Mouse (Mus musculus) neural tube, embryonic 14.5 days (tissue): ENCODE measurements around the gene Rab31. TPM values are rescaled to one million over a fixed set of nuclear protein-coding genes. Genes with fewer than 3 reads are reported as not detected.
A peak's percentile ranks its signal among the peaks of the same experiment; 100 is the strongest.

Source experiments
- ATAC-seq: fragments of 200-750 bp; cut with Nextera tagmentation; 2 replicates; pipeline ENCODE4 v1.8.0; 2017; ENCODE audit warnings: low read depth, mild to moderate bottlenecking, moderate TSS enrichment, moderate library complexity
- H3K27ac ChIP-seq: fragments of 300-500 bp; sonication (generic); 2 replicates; pipeline ENCODE4 v1.5.1; 2014; ENCODE audit warnings: low read depth, mild to moderate bottlenecking, control low read depth, low read length, moderate library complexity, mixed read lengths
- H3K27me3 ChIP-seq: fragments of 300-500 bp; sonication (generic); 2 replicates; pipeline ENCODE4 v1.6.1; 2014; ENCODE audit warnings: low read length; ENCODE audit not compliant: control insufficient read depth, insufficient read depth
- H3K36me3 ChIP-seq: fragments of 300-500 bp; sonication (generic); 2 replicates; pipeline ENCODE4 v1.6.1; 2014; ENCODE audit warnings: low read length, mixed read lengths; ENCODE audit not compliant: control insufficient read depth, insufficient read depth
- H3K4me1 ChIP-seq: fragments of 300-500 bp; sonication (generic); 2 replicates; pipeline ENCODE4 v1.6.1; 2014; ENCODE audit warnings: low read length; ENCODE audit not compliant: control insufficient read depth, insufficient read depth
- H3K4me2 ChIP-seq: fragments of 300-500 bp; sonication (generic); 2 replicates; pipeline ENCODE4 v1.6.1; 2014; ENCODE audit warnings: mild to moderate bottlenecking, low read depth, low read length, control low read depth
- H3K4me3 ChIP-seq: fragments of 300-500 bp; sonication (generic); 2 replicates; pipeline ENCODE4 v1.5.1; 2014; ENCODE audit warnings: low read depth, low read length, control low read depth, mixed read lengths
- H3K9ac ChIP-seq: fragments of 300-500 bp; sonication (generic); replicated peaks from 2 replicates; pipeline ENCODE4 v1.6.1; 2014; ENCODE audit warnings: low read depth, mild to moderate bottlenecking, control low read depth, low read length, mixed read lengths
- H3K9me3 ChIP-seq: fragments of 300-500 bp; sonication (generic); 2 replicates; pipeline ENCODE4 v1.6.1; 2016; ENCODE audit warnings: low read length; ENCODE audit not compliant: control insufficient read depth
- WGBS: fragments of 180-500 bp; shearing (Covaris S2); extraction: QIAGEN DNeasy Blood & Tissue Kit; methylation state at CpG from one replicate; pipeline ENCODE4 v1.1.7; 2014; 5-methylcytosine and 5-hydroxymethylcytosine counted together
- polyA plus RNA-seq: library from polyadenylated mRNA; unstranded; fragments of >200 nt; fragmentation: Nextera tagmentation; extraction: Ambion mirVana; gene quantifications from 2 replicates; pipeline ENCODE4 v1.2.1, GENCODE M21; 2014

Gene Rab31
- polyA plus RNA-seq, 1 experiment from 2014 or later: 70.8 TPM

DNA sequence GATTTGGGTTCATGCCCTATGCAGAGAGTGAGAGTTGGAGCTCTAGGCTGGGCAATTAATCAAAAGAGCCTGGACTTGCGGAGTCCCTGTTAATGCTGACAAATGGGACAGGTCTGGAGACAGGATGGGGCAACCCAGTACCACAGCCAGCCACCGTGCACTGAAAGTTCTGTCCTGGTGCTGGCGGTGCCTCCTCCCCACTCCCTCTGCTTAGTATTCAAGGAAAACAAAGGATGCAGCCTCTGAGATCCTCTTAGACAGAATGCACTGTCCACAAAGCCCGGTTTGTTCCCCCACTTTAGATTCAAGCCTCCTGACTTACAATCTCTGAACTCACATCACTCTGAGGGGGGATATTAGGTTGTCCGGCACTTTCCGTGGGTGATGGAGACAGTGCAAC is 26.2 kb downstream of the Rab31 start:
- Histone ChIP-seq H3K27me3 (no peaks in the 10 kb centered on the region), H3K9me3 (no peaks in the 10 kb centered on the region), H3K4me1 (peaks cover 16% of the 10 kb centered on the region), H3K27ac (no peak overlapping the region), H3K4me3 (no peak overlapping the region), H3K4me2 (no peak overlapping the region), H3K9ac (no peak overlapping the region), H3K36me3 (no peaks in the 10 kb centered on the region)
- ATAC-seq: no peak
- 56% methylated on average over 6 of the region's 6 CpGs for WGBS

DNA sequence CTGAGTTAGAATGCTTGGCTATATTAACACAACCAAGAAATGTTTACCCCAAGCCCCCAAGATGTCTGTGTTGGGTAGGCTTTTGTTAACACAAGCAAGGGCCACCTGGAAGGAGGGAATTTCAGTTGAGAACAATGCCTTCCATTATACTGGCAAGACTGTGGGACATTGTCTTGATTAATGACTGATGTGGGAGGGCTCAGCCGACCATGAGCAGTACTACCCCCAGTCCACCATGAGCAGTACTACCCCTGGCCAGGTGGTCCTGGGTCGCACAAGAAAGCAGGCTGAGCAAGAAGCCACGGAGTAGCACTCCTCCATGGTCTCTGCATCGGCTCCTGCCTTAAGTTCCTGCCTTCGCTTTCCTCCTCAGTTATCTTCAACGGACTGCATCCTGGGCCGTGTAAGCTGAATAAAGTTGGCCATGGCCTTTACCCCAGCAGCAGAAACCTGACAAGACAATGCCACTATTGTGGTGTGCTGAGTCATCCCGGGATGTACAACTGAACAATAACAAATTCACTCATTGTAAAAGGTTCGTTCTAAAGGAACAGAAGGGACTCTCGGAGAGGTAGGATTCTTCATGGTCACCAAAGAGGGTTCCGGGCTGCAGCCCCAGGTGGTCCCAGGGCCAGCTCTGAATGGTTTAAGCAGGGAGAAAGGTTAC is 28.8 kb downstream of the Rab31 start:
- WGBS: 61% methylated on average over 11 of the region's 11 CpGs
- H3K4me1 ChIP-seq: peaks cover 16% of the 10 kb centered on the region
- no peaks in the 10 kb centered on the region for H3K27me3 ChIP-seq
- no peak overlapping the region for H3K9ac ChIP-seq
- no peaks in the 10 kb centered on the region for H3K9me3 ChIP-seq
- no peak for ATAC-seq
- H3K36me3 ChIP-seq: no peaks in the 10 kb centered on the region
- no peak overlapping the region for H3K4me3 ChIP-seq
- no peak overlapping the region for H3K27ac ChIP-seq
- H3K4me2 ChIP-seq: no peak overlapping the region

DNA sequence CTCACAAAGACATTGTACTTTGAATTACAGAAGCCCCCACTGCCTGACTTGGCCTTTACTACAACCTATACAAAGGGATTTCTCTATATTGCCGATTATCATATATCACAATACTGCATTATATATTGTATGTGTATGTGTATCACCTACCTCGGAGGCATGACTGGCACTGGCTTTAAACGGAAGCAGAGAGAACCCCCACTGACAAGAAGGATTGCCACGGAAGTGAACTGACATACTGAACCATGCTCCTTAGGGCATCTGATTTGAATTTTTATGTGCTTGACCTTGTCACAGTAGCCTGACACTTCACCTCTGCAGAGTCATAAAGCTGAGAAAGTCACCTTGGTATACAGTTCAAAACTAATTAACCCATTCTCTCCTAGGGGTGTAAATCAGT is 29.6 kb downstream of the Rab31 start:
- H3K4me1 ChIP-seq: peaks cover 16% of the 10 kb centered on the region
- no peak overlapping the region for H3K9ac ChIP-seq
- peak overlapping the region; percentile 81; the same call in 1 of the 2 replicates for H3K27ac ChIP-seq
- no peaks in the 10 kb centered on the region for H3K9me3 ChIP-seq
- no peak overlapping the region for H3K4me2 ChIP-seq
- ATAC-seq: peak; percentile 23; the same call in 1 of the 2 replicates
- no peaks in the 10 kb centered on the region for H3K36me3 ChIP-seq
- no peak overlapping the region for H3K4me3 ChIP-seq
- 27% methylated on average over 4 of the region's 4 CpGs for WGBS
- H3K27me3 ChIP-seq: no peaks in the 10 kb centered on the region

DNA sequence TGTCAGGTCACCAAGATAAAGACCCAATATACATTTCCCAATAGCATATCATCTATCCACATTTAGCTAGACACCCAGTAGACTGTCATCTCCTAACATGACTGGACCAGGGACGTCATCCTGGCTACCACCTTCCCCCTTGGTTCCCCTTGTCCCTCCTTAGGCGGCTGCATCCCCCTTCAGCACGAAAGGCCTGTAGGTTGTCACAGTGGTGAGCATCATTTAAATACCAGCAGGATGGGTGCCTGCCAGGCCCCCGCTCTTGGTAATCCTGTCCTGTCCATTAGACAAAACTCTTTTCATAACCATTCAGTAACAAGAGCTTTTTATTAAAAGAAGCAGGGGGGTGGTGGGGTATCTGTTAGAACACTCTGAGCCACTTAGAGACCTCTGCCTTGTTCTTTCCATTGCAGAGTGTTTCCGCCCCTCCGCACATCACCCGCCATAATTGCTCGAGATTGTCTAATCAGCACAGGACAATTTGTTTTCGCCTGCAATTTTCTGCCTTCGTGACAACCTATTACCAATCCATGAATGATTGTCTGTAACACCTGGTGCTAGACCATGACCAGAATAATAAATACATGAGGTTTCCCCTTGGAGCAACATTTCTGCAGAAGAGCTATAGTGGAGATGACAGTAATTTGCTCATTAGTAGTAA is 30.2 kb downstream of the Rab31 start:
- Histone ChIP-seq H3K9ac (no peak overlapping the region), H3K27ac (peak overlapping the region; percentile 81), H3K9me3 (no peaks in the 10 kb centered on the region), H3K4me3 (no peak overlapping the region), H3K4me1 (peaks cover 16% of the 10 kb centered on the region), H3K36me3 (no peaks in the 10 kb centered on the region), H3K4me2 (peak overlapping the region; percentile 6; the same call in 1 of the 2 replicates), H3K27me3 (no peaks in the 10 kb centered on the region)
- peak; percentile 86 for ATAC-seq
- WGBS: 21% methylated on average over 10 of the region's 10 CpGs

DNA sequence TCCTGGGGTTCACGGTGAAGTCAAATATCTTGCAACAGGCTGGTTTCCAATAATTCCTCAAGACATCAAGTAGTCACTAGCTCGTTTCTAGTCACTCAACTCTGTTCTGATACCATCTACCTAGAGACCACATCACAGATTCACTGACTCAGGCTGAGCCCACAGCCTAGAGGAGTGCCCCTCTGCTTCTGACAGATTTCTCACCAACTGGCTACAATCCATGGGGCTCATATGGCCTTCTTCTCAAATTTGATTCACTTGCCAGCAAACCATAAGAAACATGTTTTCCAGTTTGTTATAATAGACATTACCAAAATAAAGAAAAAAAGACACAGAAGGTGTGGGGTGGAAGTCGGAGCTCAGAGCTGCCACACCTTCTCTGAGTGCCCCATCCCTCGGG is 31.0 kb downstream of the Rab31 start:
- Histone ChIP-seq H3K4me2 (no peak overlapping the region), H3K4me3 (no peak overlapping the region), H3K27me3 (no peaks in the 10 kb centered on the region), H3K4me1 (peaks cover 16% of the 10 kb centered on the region), H3K27ac (no peak overlapping the region; the same call in 1 of the 2 replicates), H3K9ac (no peak overlapping the region), H3K9me3 (no peaks in the 10 kb centered on the region), H3K36me3 (no peaks in the 10 kb centered on the region)
- ATAC-seq: no peak
- 85% methylated on average over 4 of the region's 4 CpGs for WGBS

DNA sequence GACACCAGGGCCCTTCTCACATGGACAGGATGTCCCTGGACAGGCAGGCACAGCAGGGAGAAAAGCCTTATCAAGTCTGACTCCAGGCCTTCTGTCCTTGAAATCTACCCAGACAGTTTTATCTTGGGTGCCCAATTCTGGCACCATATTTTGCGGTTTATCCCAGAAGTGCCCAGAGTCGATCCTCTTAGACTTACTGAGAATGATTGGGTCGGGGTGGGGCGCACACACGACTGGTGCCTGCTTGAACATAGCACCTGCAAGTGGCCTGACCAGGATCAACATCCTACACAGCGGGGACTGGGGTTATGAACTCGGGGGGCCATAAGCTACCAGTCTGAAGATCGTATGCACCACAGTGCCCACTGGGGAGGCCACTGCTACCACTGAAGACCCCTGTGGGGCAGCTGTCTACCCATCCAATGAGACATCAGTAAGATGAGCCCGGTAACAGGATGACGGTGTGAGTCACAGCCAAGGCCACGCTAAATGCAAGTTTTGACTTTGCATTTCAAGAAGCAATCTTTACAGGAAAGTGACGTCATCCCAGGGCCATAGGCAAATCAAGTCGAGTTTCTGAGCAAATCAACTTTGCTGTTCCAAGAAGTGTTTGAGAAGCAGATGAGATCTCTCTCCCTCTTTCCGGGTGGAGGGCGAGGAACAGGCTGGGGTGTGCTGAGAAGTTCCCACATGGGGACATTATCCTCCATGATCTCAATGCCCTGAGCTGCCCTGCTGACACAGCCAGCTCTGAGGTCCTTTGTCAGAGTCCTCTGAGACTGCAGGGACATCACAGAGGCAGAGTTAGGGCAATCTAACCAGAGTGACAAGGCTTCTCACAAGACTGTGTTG is 32.5 kb downstream of the Rab31 start:
- no peak overlapping the region for H3K4me2 ChIP-seq
- no peak overlapping the region for H3K9ac ChIP-seq
- WGBS: 86% methylated on average over 15 of the region's 15 CpGs
- H3K36me3 ChIP-seq: no peaks in the 10 kb centered on the region
- no peaks in the 10 kb centered on the region for H3K27me3 ChIP-seq
- H3K4me1 ChIP-seq: peaks cover 16% of the 10 kb centered on the region
- H3K9me3 ChIP-seq: no peaks in the 10 kb centered on the region
- H3K27ac ChIP-seq: no peak overlapping the region
- no peak for ATAC-seq
- no peak overlapping the region for H3K4me3 ChIP-seq

DNA sequence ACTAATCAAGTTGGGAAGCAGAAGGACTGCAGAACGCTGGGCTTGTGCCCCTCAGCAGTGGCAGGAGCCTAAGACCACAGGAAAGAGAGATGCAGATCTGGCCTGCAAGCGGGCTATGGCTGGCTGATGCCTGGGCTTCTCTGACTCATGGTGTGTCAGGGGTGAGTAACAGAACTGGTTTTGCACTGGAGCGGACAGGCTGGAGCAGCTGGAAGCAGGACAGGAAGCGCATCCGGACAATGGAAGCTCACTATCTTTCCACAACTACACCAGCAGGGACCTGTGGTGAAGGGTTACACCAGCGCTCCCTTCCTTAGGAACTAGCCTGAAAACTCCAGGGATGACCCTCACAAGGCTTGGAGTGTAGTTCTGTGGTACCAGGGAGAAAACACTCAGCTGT is 34.9 kb downstream of the Rab31 start:
- Histone ChIP-seq H3K36me3 (no peaks in the 10 kb centered on the region), H3K27ac (no peak overlapping the region), H3K9ac (no peak overlapping the region), H3K4me1 (peaks cover 10% of the 10 kb centered on the region), H3K9me3 (no peaks in the 10 kb centered on the region), H3K27me3 (no peaks in the 10 kb centered on the region), H3K4me2 (no peak overlapping the region), H3K4me3 (no peak overlapping the region)
- ATAC-seq: no peak
- 90% methylated on average over 6 of the region's 6 CpGs for WGBS

DNA sequence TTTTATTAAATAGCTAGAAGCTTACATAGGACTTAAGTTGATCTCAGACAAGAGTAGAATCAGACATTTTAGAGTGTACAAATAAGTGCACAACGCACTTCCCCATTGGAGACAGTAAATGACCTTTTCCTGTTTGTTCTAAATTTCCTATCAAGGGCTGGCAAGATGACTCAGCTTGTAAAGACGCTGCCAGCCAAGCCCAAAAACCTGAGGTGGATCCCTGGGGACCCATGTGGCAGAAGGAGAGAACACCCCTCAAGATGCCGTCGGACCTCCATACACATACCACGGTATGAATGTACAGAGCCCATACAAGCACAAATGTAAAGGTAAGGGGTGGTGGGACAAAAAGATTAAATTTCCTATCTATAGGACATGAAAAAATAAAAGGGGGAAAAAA is 35.4 kb downstream of the Rab31 start:
- no peak overlapping the region for H3K4me2 ChIP-seq

DNA sequence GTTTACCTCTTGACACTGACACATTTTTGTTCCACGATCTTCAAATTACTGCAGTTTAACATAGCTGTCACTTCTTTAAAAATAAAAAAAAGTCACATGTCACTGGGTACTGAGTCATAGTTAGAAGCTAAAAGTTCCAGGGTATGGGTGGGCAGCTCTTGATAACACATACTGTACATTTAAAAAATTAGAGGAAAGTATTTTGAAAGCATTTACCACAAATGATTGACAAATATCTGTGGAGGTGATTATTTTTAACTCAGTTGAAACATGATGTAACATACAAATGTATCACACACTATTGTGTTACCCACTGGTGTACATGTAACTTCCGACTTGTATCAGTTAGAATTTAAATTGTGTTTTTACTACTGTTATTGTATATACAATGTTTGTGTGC is 37.5 kb downstream of the Rab31 start:
- Histone ChIP-seq H3K4me1 (no peaks in the 10 kb centered on the region), H3K27me3 (no peaks in the 10 kb centered on the region), H3K4me2 (no peak overlapping the region), H3K36me3 (no peaks in the 10 kb centered on the region), H3K9me3 (no peaks in the 10 kb centered on the region), H3K9ac (no peak overlapping the region), H3K4me3 (no peak overlapping the region), H3K27ac (no peak overlapping the region)
- no peak for ATAC-seq
- 98% methylated on average over 2 of the region's 2 CpGs for WGBS

More for the DNA sequence above, 35.4 kb downstream of the Rab31 start:
- ATAC-seq: no peak
- H3K4me3 ChIP-seq: no peak overlapping the region
- peaks cover 6% of the 10 kb centered on the region; the same call in 1 of the 2 replicates for H3K4me1 ChIP-seq
- 73% methylated on average over 5 of the region's 5 CpGs for WGBS
- H3K27me3 ChIP-seq: no peaks in the 10 kb centered on the region
- no peaks in the 10 kb centered on the region for H3K36me3 ChIP-seq
- H3K27ac ChIP-seq: no peak overlapping the region
- no peaks in the 10 kb centered on the region for H3K9me3 ChIP-seq
- H3K9ac ChIP-seq: no peak overlapping the region
